Mouse (Mus musculus) midbrain, postnatal 0 days (tissue): ENCODE data around the gene Prr30. TPM values are rescaled to one million over a fixed set of nuclear protein-coding genes. Genes with fewer than 3 reads are reported as not detected.
"Not testable (repeated sequence)": the region's sequence is repeated elsewhere in the genome, so short reads cannot be mapped to it uniquely, and the experiment has no call there.

Source experiments
- ATAC-seq: fragments of 200-750 bp; cut with Nextera tagmentation; 2 replicates; pipeline ENCODE4 v1.8.0; 2017; ENCODE audit warnings: moderate number of reproducible peaks, mild to moderate bottlenecking, moderate TSS enrichment, moderate library complexity; ENCODE audit not compliant: low FRiP score
- DNase-seq: peaks from one replicate; pipeline ENCODE4 v3.0.0-alpha.2; 2015; ENCODE audit warnings: low spot score
- H3K27ac ChIP-seq: fragments of 300-500 bp; sonication (generic); 2 replicates; pipeline ENCODE4 v1.5.1; 2014; ENCODE audit warnings: low read depth, mild to moderate bottlenecking, low read length, mixed read lengths
- H3K27me3 ChIP-seq: fragments of 300-500 bp; sonication (generic); 2 replicates; pipeline ENCODE4 v1.6.1; 2014; ENCODE audit warnings: low read length, control low read depth, mixed read lengths; ENCODE audit not compliant: insufficient read depth
- H3K36me3 ChIP-seq: fragments of 300-500 bp; sonication (generic); 2 replicates; pipeline ENCODE4 v1.6.1; 2014; ENCODE audit warnings: low read length, control low read depth, mixed read lengths; ENCODE audit not compliant: insufficient read depth
- H3K4me1 ChIP-seq: fragments of 300-500 bp; sonication (generic); 2 replicates; pipeline ENCODE4 v1.6.1; 2014; ENCODE audit warnings: mild to moderate bottlenecking, control low read depth, antibody characterized with exemption, low read length, mixed read lengths; ENCODE audit not compliant: insufficient read depth
- H3K4me2 ChIP-seq: fragments of 300-500 bp; sonication (generic); 2 replicates; pipeline ENCODE4 v1.6.1; 2014; ENCODE audit warnings: low read depth, mild to moderate bottlenecking, low read length, mixed read lengths; ENCODE audit not compliant: poor library complexity, severe bottlenecking
- H3K4me3 ChIP-seq: fragments of 300-500 bp; sonication (generic); 2 replicates; pipeline ENCODE4 v1.5.1; 2014; ENCODE audit warnings: low read depth, mild to moderate bottlenecking, low read length, moderate library complexity
- H3K9ac ChIP-seq: fragments of 300-500 bp; sonication (generic); replicated peaks from 2 replicates; pipeline ENCODE4 v1.6.1; 2014; ENCODE audit warnings: mild to moderate bottlenecking, low read length, moderate library complexity, mixed read lengths; ENCODE audit not compliant: poor library complexity, severe bottlenecking
- H3K9me3 ChIP-seq: fragments of 300-500 bp; sonication (generic); 2 replicates; pipeline ENCODE4 v1.6.1; 2016; ENCODE audit warnings: low read length, control low read depth
- CTCF ChIP-seq: IDR thresholded peaks from 2 replicates; pipeline ENCODE4 v1.5.1; 2016; ENCODE audit warnings: antibody characterized with exemption, mild to moderate bottlenecking
- WGBS: fragments of 180-500 bp; shearing (Covaris S2); extraction: QIAGEN DNeasy Blood & Tissue Kit; methylation state at CpG from one replicate; pipeline ENCODE4 v1.1.7; 2014; 5-methylcytosine and 5-hydroxymethylcytosine counted together
- polyA plus RNA-seq: library from polyadenylated mRNA; unstranded; fragments of >200 nt; fragmentation: Nextera tagmentation; extraction: Ambion mirVana; gene quantifications from 2 replicates; pipeline ENCODE4 v1.2.1, GENCODE M21; 2015
- total RNA-seq: library from RNA; depleted of rRNA; stranded (reverse); fragments of >200 nt; gene quantifications from 2 replicates; pipeline ENCODE4 v1.2.3, GENCODE M21; 2014; rRNA removed

The Prr30 gene
- total RNA-seq (not detected in 2 replicates), polyA plus RNA-seq (not detected in 2 replicates)

- Histone ChIP-seq H3K4me2 (no peak within 1 kb of the TSS), H3K27ac (no peak within 1 kb of the TSS), H3K4me1 (no peaks in the 10 kb centered on the region), H3K4me3 (no peak within 1 kb of the TSS), H3K36me3 (no peaks in the 10 kb centered on the region), H3K9ac (no peak within 1 kb of the TSS), H3K27me3 (no peaks in the 10 kb centered on the region), H3K9me3 (no peaks in the 10 kb centered on the region)
- WGBS: 74% methylated on average over 4 of the region's 4 CpGs
- DNase-seq (no peak), ATAC-seq (no peak)
- no peak for TF ChIP-seq CTCF
Observed at GRCm38 (mm10) chr14:101200230-101200629, at the start of gene Prr30. TSS of gene Prr30 (minus strand) at chr14:101200330.

- Histone ChIP-seq H3K9ac (no peak overlapping the region), H3K27me3 (no peaks in the 10 kb centered on the region), H3K9me3 (no peaks in the 10 kb centered on the region), H3K36me3 (no peaks in the 10 kb centered on the region), H3K4me3 (no peak overlapping the region), H3K4me1 (no peaks in the 10 kb centered on the region), H3K27ac (no peak overlapping the region), H3K4me2 (no peak overlapping the region)
- no peak for ATAC-seq
- 81% methylated on average over 3 of the region's 3 CpGs for WGBS
- no peak for TF ChIP-seq CTCF
- DNase-seq: no peak
Observed at GRCm38 (mm10) chr14:101246793-101247192, 46.7 kb upstream of the Prr30 start.

- 57% methylated on average over 7 of the region's 7 CpGs for WGBS
- Histone ChIP-seq H3K4me1 (no peaks in the 10 kb centered on the region), H3K27ac (no peak overlapping the region), H3K36me3 (no peaks in the 10 kb centered on the region), H3K9me3 (no peaks in the 10 kb centered on the region), H3K9ac (no peak overlapping the region), H3K4me3 (no peak overlapping the region), H3K4me2 (no peak overlapping the region), H3K27me3 (no peaks in the 10 kb centered on the region)
- no peak for ATAC-seq
- no peak for TF ChIP-seq CTCF
- DNase-seq: peak; percentile 55
Observed at GRCm38 (mm10) chr14:101245706-101246105, 45.6 kb upstream of the Prr30 start.

- not testable (repeated sequence) for H3K4me1 ChIP-seq, H3K27me3 ChIP-seq, H3K9ac ChIP-seq, DNase-seq, H3K9me3 ChIP-seq, H3K4me2 ChIP-seq, H3K4me3 ChIP-seq, H3K27ac ChIP-seq, ATAC-seq, H3K36me3 ChIP-seq
- WGBS: 75% methylated on average over 3 of the region's 3 CpGs
Observed at GRCm38 (mm10) chr14:101244441-101244840, 44.3 kb upstream of the Prr30 start.

- TF ChIP-seq CTCF: no peak
- no peaks in the 10 kb centered on the region for H3K36me3 ChIP-seq
- H3K4me3 ChIP-seq: no peak overlapping the region
- H3K9me3 ChIP-seq: no peaks in the 10 kb centered on the region
- no peak overlapping the region for H3K9ac ChIP-seq
- ATAC-seq: no peak
- no peaks in the 10 kb centered on the region for H3K27me3 ChIP-seq
- no peak overlapping the region for H3K4me2 ChIP-seq
- no peak overlapping the region for H3K27ac ChIP-seq
- 97% methylated on average over 1 of the region's 1 CpGs for WGBS
- H3K4me1 ChIP-seq: no peaks in the 10 kb centered on the region
- DNase-seq: no peak
Observed at GRCm38 (mm10) chr14:101237965-101238364, 37.8 kb upstream of the Prr30 start.

- no peak for TF ChIP-seq CTCF
- Histone ChIP-seq H3K36me3 (no peaks in the 10 kb centered on the region), H3K27me3 (no peaks in the 10 kb centered on the region), H3K4me3 (no peak overlapping the region), H3K9ac (no peak overlapping the region), H3K27ac (no peak overlapping the region), H3K4me2 (no peak overlapping the region), H3K4me1 (no peaks in the 10 kb centered on the region), H3K9me3 (no peaks in the 10 kb centered on the region)
- 18% methylated on average over 4 of the region's 4 CpGs for WGBS
- DNase-seq (peak; percentile 49), ATAC-seq (peak; percentile 65; the same call in 1 of the 2 replicates)
Observed at GRCm38 (mm10) chr14:101229068-101229467, 28.9 kb upstream of the Prr30 start.
